8 mouse cellular contexts compared by ENCODE assay signal in the genomic region with DNA sequence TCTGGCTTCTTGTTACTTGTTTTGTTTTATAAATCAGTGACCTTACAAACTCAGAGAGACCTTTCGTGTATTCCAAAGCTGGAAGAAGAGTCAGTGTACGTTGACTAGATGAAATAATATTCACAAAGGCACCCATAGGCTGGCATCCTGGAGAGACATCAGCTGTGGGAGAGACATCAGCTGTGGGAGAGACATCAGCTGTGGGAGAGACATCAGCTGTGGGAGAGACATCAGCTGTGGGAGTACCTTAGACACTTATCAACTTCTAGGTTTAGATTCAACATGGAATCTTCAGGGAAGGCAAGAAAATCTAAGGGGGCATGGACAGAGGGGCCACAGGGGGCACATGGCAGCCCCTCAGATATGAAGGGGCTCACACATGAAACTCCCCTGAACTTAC. TPM values are rescaled to one million over a fixed set of nuclear protein-coding genes. Genes with fewer than 3 reads are reported as not detected.
A peak's percentile ranks its signal among the peaks of the same experiment; 100 is the strongest.
ATAC-seq and TF ChIP-seq lines count a peak whose summit lies in the region.
"Had no signal": no experiment of that assay in that cellular context is flagged by ENCODE, and none has a peak within 500 bp of the region (broad histone marks: within the 10 kb centered on the region; RNA-seq: fewer than 3 reads in every experiment).

No protein-coding gene starts in this region.

- H3K9ac ChIP-seq in intestine, postnatal 0 days (ENCODE audit: low read depth, low read length) = no peak overlapping the region

- H3K27ac ChIP-seq in intestine, postnatal 0 days (ENCODE audit: low read depth, low read length) = no peak overlapping the region

- TF ChIP-seq POLR2A in myocyte (IDR thresholded peaks at IDR 0.05; ENCODE audit: insufficient read length, low read depth) = no peak

- H3ac ChIP-seq in myocyte (ENCODE audit: control insufficient read depth, insufficient read length) = no peak overlapping the region

- TF ChIP-seq CTCF in intestine, postnatal 0 days (IDR thresholded peaks at IDR 0.05; ENCODE audit: low read depth) = no peak

- H3K27me3 ChIP-seq in myocyte (ENCODE audit: control insufficient read depth, insufficient read depth, insufficient read length) = peaks cover 50% of the 10 kb centered on the region
- H3K27me3 ChIP-seq in intestine, postnatal 0 days (replicated peaks; ENCODE audit: control insufficient read depth, insufficient read depth, low read length) = no peaks in the 10 kb centered on the region
- H3K27me3 ChIP-seq: Patski had no signal

- no peak for ATAC-seq in intestine, postnatal 0 days
- ATAC-seq: activated CD4-positive, CD25-positive, alpha-beta regulatory T cell, adult 4 months; CD4-positive, CD25-positive, alpha-beta regulatory T cell, adult 4 months; Patski had no signal

- H3K79me2 ChIP-seq in myocyte (ENCODE audit: control insufficient read depth, insufficient read depth) = no peaks in the 10 kb centered on the region

- H3K9me3 ChIP-seq in intestine, postnatal 0 days (ENCODE audit: control insufficient read depth) = no peaks in the 10 kb centered on the region
- H3K9me3 ChIP-seq: G1E had no signal

- H3K4me2 ChIP-seq in myocyte (ENCODE audit: low read depth) = no peak overlapping the region
- no peak overlapping the region for H3K4me2 ChIP-seq in intestine, postnatal 0 days (replicated peaks; ENCODE audit: low read depth)

- H3K36me3 ChIP-seq in myocyte (ENCODE audit: control insufficient read depth, insufficient read depth) = no peaks in the 10 kb centered on the region
- no peaks in the 10 kb centered on the region for H3K36me3 ChIP-seq in intestine, postnatal 0 days (ENCODE audit: control insufficient read depth, insufficient read depth)
- H3K36me3 ChIP-seq: G1E had no signal

- H3K4me3 ChIP-seq in myocyte = no peak overlapping the region
- H3K4me3 ChIP-seq in intestine, postnatal 0 days (ENCODE audit: low read depth, low read length) = no peak overlapping the region

- 91% methylated on average over 2 of the region's 2 CpGs for WGBS in intestine, postnatal 0 days

- no peaks in the 10 kb centered on the region; the same call in none of the 2 replicates for H3K4me1 ChIP-seq in intestine, postnatal 0 days (replicated peaks; ENCODE audit: control insufficient read depth, insufficient read depth, low read length)

TF ChIP-seq in myocyte, 11 proteins besides CTCF, POLR2A, EP300 and RAD21:
- TF ChIP-seq MAX (IDR thresholded peaks at IDR 0.05; ENCODE audit: low read depth) (no peak), E2F4 (IDR thresholded peaks at IDR 0.05; ENCODE audit: insufficient read depth) (no peak), MYOG (IDR thresholded peaks at IDR 0.05; ENCODE audit: control insufficient read depth in 1 of 3, insufficient read depth in 1 of 3, insufficient read length in 2 of 3, low read depth in 2 of 3) (peak in 1 of 3 experiments; percentile 62), TCF12 (IDR thresholded peaks at IDR 0.05; ENCODE audit: insufficient read depth, poor library complexity, severe bottlenecking) (peak; percentile 19), SRF (IDR thresholded peaks at IDR 0.05; ENCODE audit: control insufficient read depth, insufficient read length, low read depth) (no peak), TCF3 (IDR thresholded peaks at IDR 0.05; ENCODE audit: insufficient read length, low read depth) (peak; percentile 21), MYOD1 (IDR thresholded peaks at IDR 0.05; ENCODE audit: control insufficient read depth in 1 of 3, insufficient read length in 2 of 3, low read depth in 2 of 3) (peak in 1 of 3 experiments; percentile 53)

RNA-seq across cellular contexts. Expression of a gene that starts 2.2 kb away (rescaled TPM):
- not detected for polyA plus RNA-seq in myocyte (2012; fragmentation: generic; extraction: Trizol)
- polyA plus RNA-seq in intestine, postnatal 0 days (2015; fragmentation: Nextera tagmentation; extraction: Ambion mirVana) = 47.9 and 59.0 TPM in 2 replicates
- polyA plus RNA-seq: C2C12, G1E had no signal

RNA-seq across cellular contexts. Expression of a gene that starts 19.5 kb away (rescaled TPM):
- polyA plus RNA-seq in myocyte (2012; fragmentation: generic; extraction: Trizol) = not detected
- polyA plus RNA-seq in intestine, postnatal 0 days (2015; fragmentation: Nextera tagmentation; extraction: Ambion mirVana) = 0.16 and 0.18 TPM in 2 replicates
- polyA plus RNA-seq: activated CD4-positive, CD25-positive, alpha-beta regulatory T cell, adult 4 months; adrenal gland, adult 2 months; C2C12; CD4-positive, CD25-positive, alpha-beta regulatory T cell, adult 4 months; G1E; Patski had no signal

RNA-seq across cellular contexts. Expression of a gene that starts 43.8 kb away (rescaled TPM):
- not detected for polyA plus RNA-seq in myocyte (2012; fragmentation: generic; extraction: Trizol)
- polyA plus RNA-seq in intestine, postnatal 0 days (2015; fragmentation: Nextera tagmentation; extraction: Ambion mirVana) = 0.14 TPM in 2 replicates
- polyA plus RNA-seq: adrenal gland, adult 2 months; G1E; Patski had no signal

RNA-seq across cellular contexts. Expression of a gene that starts 47.4 kb away (rescaled TPM):
- polyA plus RNA-seq in myocyte (2012; fragmentation: generic; extraction: Trizol) = 0.49 TPM
- 350 and 391 TPM in 2 replicates for polyA plus RNA-seq in intestine, postnatal 0 days (2015; fragmentation: Nextera tagmentation; extraction: Ambion mirVana)
- polyA plus RNA-seq: C2C12, G1E had no signal

Comparison
In these comparisons a context has a peak if more than half of its experiments do, and no peak if none do; other contexts are left out.
1. RNA of a gene that starts 2.2 kb away (polyA plus RNA-seq): 47.9 to 59.0 TPM in intestine, postnatal 0 days; not detected in myocyte (single experiment); every median in the first group is over 10 times any median in the second.